Mouse (Mus musculus) heart, adult 2 months (tissue): ENCODE data around the gene Bmx.

Experiments
- CTCF ChIP-seq: fragments of 200-600 bp; IDR thresholded peaks from 2 replicates; pipeline ENCODE4 v1.8.1; 2022; ENCODE audit warnings: antibody characterized with exemption, mild to moderate bottlenecking, moderate library complexity
- EP300 ChIP-seq: fragments of 200-500 bp; IDR thresholded peaks from 2 replicates; pipeline ENCODE4 v1.6.1; 2011; ENCODE audit warnings: low read depth, low read length, control low read depth; ENCODE audit not compliant: insufficient read depth
- POLR2A ChIP-seq: fragments of 200-500 bp; IDR thresholded peaks from 2 replicates; pipeline ENCODE4 v1.6.1; 2011; ENCODE audit warnings: mild to moderate bottlenecking, low read depth, low read length, control low read depth; ENCODE audit not compliant: insufficient read depth

- TF ChIP-seq CTCF (no peak), EP300 (no peak), POLR2A (no peak)
These were observed 48.3 kb upstream of the Bmx start for GRCm38 (mm10) chrX:164306250-164306649.
